Mouse (Mus musculus) thymus, postnatal 4 days (tissue): ENCODE data around the gene Gm28036.
A peak's percentile ranks its signal among the peaks of the same experiment; 100 is the strongest.

Source experiments
- DNase-seq: peaks from one replicate; pipeline ENCODE4 v3.0.0; 2021

Gene Gm28036

DNA sequence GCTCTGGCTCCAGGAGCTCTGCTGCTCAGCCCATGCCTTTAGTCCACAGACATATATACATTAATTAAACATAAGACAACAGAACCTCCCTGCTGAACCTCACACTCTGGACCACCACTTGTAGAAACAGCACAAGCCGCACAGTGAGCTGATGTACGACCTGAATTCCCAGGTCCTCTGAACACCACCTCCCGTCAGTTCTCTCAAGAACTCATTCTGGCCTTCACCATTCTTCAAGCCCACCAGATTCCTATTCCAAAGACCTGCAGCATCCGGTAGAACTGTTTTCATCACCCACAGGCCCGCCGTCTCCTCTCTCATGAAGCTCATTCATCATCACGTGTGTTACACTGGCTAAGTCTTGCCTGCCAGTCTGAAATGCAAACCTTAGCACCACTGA is 46.5 kb downstream of the Gm28036 start:
- no peak for DNase-seq

DNA sequence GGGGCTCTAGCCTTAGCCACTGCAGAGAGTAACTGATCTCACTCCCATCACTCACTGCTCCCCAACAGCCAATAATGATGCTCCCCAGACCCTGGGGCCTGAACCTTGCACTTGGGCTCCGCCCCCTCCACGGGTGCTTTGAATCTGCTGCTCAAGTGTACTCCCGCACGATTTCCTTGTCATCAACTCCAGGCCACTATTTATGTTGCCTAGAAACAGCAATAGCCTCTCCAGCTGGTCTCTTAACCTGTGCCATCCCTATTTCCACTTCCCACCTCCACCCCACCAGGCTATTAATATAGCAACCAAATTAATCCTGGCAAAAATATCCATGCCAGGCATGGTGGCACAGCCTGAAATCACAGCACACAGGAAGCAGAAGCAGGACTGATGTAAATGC is 47.2 kb downstream of the Gm28036 start:
- DNase-seq = no peak

DNA sequence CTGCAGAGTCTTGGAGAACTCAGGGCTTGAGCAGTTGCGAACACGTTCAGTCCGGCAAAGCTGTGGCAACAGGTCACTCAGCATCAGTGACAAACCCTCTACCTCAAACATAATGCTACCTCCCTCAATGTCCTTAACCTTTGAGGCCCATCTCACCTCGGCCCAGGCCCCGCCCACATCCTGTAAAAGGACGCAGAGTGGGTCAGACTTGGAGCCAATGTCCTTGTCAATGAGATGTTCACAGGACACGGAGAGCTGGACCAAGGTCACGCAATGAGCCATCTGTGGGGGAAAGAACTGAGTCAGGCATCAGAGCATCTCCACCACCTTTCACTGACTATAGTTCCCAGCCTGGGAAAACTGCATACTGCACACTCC is 47.7 kb downstream of the Gm28036 start:
- no peak for DNase-seq

DNA sequence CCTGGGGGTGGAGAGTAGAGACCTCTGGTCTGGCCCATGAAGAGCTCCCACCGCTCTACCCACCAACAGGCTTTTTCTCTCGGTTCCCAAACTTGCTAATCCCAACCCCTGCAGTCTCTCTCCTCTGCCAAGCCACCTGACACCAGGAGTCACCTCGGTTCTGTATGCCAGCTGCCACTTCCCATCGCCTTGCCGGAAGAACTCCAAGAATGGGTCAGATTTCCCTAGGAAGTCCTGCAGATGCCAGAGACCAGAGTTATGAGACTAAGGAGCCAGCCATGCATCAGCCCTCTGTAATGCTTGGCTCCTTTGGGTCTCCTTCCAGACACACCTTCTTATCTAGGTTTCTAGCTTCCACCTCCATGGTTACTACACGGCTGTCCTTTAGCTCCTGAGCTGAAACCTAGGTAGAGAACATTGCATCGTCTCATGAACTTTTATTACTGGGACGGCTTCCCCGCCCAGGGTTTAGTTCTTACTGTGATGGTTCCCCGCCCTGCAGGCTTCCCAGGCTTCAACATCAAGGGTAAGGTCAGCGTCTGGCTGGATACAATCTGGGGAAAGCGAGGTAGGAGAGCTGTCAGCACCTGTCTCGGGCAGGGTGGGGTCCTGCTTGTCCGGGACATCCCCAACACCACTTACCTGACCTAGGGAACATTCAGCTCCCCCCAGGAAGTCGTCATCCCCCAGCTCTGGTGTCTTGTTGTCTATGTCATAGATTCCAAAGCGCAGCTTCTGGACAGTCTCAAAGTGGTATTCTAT is 48.3 kb downstream of the Gm28036 start:
- no peak for DNase-seq

DNA sequence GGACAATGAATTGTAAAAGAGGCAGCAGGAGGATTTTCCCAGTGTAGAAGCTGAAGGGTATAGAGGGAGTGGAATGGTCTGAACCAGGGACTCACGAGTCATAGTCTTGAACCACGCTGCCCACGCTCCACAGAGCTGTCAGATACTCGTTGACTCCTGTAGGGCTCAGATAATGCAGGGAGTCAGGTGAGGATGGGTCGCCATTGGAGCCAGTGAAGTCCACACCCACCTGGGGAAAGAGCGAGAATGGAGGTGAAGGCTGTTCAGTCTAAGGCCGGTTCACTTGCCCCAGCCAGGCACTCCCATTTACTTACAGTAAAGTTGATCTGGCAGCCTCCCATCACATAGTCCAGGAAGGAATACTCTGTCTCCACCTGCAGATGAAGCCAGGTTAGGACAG is 49.4 kb downstream of the Gm28036 start:
- DNase-seq = no peak

DNA sequence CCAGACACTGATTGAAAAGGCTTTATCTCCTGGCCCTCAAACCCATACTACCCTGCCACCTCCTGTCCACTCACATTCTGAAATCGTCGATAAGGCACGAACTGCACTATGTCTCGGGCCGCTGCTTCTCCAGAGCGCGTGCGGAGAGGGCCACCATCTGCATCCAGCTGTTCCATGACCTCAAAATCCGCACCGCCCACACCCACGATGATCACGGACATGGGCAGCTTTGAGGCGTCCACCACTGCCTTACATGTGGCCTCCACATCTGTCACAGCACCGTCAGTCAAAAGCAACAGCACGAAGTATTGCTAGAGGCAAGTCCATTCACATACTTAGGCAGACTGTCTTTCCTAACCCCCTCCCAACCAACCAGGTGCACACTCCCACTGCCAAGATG is 53.2 kb downstream of the Gm28036 start:
- DNase-seq = no peak

DNA sequence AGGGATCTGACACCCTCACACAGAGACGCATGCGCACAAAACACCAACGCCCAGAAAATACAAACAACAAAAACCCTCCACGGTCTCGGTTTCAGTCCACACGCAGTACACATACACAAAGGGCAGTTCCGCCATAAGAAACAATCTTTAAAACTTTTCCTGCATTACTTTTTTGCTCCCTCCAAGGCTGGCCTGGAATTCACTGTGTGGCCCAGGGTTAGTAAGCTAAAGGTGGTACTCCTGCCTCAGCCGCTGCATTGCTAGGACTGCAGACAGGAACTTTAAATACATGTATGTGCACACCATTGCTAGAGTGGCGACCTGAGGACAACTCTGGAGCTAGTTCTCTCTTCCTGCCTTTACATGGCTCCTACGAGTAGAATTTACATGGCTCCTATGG is 55.7 kb downstream of the Gm28036 start:
- no peak for DNase-seq

DNA sequence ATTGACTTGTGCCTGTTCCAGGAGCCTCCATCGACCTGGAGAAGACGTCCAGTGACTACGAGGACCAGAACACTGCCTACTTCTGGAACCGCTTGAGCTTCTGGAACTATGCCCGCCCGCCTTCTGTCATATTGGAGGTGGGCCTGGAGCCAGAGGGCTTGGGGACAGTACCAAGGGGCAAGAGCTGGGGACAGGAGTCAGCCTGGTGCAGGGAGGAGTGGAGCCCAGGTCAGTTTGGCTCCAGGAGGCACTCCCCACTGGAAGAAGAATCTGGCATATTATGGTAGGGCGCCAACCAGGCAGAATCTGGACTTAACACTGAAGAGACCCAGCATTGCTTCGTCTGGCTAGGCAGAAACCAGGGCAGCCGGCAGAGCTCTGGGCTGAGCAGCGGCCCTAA is 59.0 kb downstream of the Gm28036 start:
- DNase-seq = no peak

DNA sequence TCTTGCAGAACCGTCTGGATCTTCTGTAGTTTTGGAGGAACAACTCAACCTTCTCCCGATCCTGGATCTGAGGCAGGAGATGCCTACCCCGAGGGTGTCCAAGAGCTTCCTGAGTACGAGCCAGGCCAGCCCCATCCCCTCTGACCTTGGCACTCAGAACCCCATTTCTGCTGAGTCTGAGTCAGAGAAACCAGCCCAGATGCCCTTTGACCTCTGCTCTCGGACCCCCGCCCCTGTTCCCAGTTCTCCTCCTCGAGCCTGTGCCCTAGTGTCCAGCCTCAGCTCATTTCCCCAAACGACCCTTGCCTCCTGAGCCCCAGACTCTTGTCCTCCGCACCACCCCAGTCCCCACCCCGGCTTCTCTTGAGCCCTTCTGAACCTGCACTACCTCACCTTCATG is 60.8 kb downstream of the Gm28036 start:
- DNase-seq = no peak

DNA sequence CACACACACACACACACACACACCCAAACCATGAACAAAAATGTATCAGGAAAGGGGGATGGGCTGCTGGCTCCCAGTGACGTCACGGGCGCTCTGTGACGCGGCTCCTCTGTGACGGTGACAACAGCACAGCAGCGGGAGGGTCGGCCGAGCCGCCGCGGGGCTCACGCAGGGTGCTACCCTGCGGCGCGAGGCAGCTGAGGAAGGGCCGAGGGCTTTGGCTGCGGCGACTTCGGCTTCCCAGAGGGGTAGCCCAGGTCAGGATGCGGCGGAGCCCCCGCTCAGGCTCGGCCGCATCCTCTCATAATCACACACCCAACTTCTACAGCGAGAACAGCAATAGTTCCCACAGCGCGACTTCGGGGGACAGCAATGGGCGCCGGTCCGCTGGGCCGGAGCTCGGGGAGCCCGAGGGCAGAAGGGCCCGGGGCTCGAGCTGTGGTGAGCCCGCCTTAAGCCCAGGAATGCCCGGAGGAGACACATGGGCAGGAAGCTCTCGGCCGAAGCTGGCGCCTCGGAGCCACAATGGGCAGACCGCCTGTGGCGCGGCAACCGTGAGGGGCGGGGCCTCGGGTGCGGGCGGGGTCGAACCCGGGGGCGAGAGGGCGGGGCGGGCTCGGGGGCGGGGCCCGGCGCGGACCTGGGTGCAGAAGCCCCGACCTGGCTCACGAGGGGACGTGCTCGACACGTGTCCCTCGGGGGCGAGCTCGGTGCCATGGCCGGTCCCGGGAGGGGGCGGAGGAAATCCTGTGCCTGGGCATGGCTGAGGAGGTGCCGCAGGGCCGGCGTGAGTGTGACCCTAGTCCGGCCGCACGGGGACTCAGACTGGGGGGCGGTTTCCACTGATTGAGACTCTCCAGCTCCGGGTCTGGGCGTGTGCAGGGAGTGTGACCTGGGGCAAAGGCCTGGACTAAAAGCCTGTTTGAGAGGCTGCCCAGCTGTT is 61.5 kb downstream of the Gm28036 start, which contains the start of gene Spag4:
Spag4 (plus strand) TSS at position 77 of the 943 bp plus-strand sequence.
- peak; percentile 89 for DNase-seq

DNA sequence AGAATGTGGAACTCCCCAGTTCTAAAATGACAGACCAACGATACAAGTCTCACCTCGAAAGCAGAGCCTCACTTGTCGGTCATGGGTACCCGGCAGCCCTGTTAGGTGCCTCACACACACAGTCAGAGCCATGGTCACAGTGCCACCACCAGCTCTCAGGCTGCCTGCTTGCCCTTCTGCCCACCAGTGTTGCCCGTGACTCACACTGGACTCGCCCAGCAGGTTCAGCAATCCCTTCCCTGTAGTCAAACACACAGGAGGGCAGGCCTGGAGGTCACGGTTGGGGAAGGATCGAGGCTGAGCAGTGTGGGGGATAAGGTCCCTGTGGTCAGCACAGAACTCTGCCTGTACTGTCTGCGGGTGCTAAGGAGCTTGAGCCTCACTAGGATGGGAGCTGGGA is 74.1 kb downstream of the Gm28036 start, which contains the start of gene Fer1l4:
Fer1l4 (minus strand) TSS at position 132 of the 400 bp plus-strand sequence.
- no peak for DNase-seq

DNA sequence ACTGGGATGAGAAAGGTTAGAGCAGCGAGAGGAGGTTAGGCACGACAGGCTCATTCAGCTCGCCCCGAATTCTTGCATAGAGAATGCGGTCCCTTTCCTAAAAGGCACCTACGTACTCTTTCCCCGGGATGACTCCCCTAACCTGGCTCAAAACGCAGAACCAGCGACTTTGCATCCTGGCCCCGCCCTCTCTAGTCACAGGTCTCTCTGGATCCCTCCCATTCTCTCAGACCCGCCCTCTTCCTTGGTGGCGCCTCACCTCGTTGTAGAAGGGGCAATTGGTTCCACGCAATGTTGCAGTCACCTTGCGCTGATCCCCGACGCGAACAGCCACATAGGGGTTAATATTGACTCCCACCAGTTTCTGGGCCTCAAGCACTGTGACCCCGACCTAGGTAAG is 79.0 kb downstream of the Gm28036 start:
- peak; percentile 69 for DNase-seq

DNA sequence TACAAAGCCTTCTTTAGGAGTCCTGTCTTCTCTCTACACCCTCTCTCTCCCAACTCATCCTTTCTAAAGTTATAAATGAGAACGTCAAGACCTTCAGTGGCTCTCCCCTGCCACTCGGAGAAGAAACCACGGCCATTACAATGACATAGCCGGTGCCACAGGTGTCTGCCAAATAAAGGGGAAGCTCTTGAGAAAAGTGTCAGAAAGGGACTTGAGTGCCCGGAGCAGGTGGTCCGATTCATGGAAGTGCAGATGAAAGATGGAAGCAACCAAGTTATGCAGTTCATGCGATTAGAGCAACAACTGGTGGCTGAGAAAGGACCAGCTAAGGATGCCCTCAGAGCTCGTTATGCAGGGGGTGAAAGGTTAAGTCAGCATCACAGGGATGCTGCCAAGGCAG is 84.0 kb downstream of the Gm28036 start:
- DNase-seq = no peak

DNA sequence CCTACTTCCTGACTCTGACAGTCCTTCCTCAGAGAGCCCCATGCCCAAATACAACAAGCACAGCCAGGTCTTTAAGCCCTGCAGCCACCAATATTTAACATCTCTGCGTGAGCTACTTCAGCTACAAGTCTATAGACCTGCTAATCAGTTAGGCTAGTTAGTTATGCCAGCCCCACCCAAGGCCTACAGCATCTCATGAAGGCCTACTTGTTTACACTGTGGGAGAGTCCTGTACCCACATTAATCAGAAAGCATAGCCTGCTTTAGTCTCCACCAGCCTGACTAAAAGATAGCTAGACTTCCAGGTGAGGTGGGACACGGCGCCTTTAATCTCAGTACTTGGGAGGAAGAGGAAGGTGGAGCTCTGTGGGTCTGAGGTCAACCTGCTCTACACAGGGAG is 87.5 kb downstream of the Gm28036 start:
- DNase-seq = no peak

DNA sequence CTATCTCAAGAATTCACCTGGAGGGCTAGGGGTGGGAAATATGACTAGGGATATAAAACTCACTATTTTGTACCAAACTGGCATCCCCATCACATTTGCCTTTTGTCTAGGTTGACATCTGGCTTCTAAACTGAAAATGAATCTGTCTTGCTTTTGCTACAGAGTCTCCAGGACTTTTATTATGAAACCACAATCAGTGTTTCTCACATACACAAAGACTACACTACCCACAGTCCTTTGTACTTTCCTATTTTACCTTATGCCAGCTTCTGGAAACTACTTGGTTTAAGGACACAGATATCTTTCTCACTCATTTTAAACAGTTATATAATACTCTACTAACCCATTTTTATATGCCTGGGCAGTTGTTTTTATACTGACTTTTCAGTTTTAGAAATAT is 101.4 kb downstream of the Gm28036 start:
- no peak for DNase-seq
